Mouse (Mus musculus): ENCODE data around the gene Cyp11a1.

The Cyp11a1 gene

DNA sequence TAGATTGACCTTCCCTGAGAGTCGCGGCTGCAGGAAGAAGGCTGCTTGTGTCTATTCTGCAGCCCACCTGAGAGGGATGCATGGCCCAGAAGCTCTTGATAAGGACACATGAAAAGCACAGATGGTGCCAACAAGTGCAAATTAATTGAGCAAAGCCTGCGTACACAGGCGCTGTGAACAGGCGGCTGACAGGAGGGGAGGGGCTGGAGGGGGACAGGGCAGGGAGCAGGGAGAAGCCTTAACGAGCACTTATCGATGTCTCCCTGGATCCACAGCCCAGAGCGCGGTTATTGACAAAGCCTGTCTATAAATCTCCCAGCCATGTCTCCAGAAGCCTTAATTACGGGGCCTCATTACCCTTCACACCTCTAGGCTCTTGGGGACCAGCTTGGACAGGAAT lies 38.6 kb downstream of the Cyp11a1 start:
- no peak for DNase-seq (ENCODE audit: low spot score)

DNA sequence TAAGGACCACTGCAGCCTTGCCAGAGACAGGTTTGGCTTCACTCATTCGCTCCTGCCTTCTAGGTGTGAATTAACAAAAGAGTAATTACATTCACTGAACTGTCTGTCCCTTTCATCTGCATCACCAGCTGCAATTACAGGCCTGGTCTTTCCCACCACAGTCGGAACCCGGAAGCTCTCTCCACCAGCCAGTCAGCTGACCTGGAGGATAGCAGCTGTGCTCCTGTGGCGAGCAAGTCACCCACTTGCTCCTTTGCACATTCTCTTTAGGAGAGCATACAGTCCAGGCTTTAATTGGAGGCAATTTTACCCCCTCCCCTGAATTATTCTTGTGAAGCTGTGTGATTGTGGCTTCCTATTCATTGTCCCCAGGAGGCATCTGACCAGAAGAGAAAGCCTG lies 39.4 kb downstream of the Cyp11a1 start:
- DNase-seq (ENCODE audit: low spot score), result no peak

DNA sequence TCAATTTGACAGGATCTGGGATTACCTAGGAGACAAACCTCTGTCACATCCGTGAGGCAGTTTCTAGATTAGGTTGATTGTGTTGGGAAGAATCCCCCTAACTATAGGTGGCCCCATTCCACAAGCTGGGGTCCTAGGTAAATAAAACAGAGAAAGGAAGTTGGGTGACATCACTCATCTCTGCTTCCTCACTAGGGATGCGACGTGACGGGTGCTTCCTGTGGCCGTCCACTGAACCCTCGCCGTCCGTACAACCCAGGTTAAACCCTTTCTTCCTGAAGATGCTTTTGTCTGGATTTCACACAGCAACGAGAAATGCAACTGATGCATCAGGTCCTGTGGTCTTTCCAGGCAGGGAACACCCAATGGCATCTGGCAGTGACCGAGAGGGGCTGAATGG lies 40.9 kb downstream of the Cyp11a1 start:
- DNase-seq (ENCODE audit: low spot score), result no peak

DNA sequence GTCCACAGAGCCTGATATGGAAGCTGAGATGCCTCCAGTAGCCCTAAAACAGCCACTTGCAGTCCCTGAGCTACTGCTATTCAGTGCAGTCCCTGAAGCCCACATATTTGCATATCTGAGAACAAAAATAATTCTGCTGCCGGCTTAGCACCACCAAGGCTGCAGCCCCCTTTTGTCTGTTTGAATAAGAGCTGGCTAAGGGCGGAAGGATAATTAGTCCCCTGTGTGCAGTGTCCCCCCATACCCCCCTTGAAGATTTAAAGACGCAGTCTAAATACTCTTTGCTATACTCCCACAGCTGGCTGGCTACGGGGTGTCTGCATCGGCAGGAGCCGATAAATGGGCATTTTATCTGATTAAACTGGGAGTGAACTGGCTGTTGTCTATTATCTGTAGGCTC lies 42.4 kb downstream of the Cyp11a1 start:
- DNase-seq (ENCODE audit: low spot score), result no peak

DNA sequence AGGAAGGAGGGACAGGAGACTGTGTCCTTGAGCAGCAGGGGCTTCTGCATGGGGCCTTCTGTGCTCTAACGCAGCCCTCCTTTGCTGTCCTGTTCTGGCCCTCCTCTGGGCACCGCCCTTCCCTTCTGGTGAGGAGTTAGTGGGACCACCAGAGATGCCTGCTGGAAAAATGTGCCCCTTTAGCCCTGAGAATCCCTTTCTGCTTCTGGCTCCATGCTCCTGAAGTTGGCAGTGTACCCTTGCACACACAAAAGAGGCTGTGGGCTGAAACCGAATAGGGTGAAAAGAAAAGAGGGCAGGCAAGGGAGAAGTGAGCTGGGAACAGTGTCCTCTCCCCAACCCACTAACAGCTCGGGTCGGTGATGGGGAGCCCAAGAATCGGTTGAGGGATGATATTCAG lies 43.0 kb downstream of the Cyp11a1 start:
- no peak for DNase-seq (ENCODE audit: low spot score)

DNA sequence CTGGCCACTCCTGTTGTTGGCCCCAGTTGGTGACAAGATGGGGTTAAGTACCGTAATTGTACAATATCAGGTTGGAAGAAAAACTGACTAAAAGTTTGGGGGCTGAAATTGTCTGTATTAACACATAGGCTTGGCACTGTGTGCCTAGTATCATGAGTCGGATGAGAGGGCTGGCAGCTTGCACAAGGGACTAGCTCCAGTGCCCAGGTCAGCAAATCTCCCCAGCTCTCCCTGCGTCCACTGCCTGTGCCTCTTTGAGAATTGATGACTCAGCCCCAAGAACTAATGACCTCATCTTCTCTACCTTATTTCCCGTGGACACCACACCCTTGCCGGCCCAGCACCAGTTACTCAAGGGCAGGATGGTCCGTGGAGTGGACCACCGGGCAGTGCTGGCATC lies 43.6 kb downstream of the Cyp11a1 start:
- DNase-seq (ENCODE audit: low spot score), result no peak

DNA sequence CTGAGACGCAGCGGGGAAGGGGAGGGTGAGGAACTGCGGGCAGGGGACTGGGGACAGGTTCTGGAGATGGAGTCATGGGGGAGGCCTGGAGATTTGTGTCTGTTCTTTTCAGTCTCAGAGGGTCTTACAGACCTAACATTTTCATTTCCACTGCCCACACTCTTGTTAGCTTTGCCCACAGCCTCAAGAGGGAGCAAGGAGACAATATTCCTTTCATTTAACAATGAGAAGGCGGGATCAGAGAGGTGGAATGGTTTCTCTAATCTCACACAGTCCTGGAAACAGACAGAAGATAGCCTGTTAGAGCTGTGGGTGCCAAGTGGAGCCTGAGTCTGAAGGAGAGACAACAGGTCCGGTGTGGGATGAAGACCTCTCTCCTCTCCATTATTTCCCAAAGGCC lies 45.7 kb downstream of the Cyp11a1 start:
- no peak for DNase-seq (ENCODE audit: low spot score)

DNA sequence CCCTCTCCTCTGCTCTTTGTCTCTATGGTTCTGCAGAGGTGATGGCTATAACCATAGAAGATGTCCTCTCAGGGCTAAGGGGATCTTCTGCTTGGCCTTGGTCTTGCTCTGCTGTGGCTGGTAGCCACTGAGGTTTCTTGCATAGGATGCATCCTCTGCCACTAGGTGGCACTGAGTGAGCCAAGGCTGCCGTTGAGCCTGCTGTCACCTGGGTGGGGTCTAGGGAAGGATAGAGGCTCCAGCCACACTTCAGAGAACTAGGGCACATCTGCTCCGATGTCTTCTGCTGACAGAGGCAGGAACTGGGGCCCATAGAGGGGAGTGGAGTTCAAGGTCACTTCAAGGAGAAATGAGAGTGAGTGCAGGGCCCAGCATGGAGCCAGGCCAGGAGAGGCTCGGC lies 46.9 kb downstream of the Cyp11a1 start:
- peak; percentile 76 for DNase-seq (ENCODE audit: low spot score)

DNA sequence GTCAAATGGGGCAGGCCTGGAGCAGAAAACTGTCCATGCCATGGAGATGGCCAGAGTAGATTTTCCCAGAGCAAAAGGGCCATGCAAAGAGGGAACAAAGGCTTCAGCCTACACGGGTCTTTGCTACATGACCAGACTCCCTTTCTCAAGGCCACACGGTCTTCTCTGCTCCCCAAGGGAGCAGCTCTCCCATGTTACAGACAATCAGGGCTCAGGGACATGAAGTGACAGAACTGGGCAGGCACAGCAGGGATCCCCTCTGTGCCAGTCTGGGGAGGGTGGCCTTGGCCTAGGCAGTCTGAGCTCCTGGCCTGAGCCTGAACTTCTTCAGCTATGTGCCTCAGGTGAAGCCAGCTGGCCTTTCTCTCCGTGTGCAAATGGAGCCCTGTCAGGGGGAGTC lies 47.3 kb downstream of the Cyp11a1 start:
- DNase-seq (ENCODE audit: low spot score), result no peak

DNA sequence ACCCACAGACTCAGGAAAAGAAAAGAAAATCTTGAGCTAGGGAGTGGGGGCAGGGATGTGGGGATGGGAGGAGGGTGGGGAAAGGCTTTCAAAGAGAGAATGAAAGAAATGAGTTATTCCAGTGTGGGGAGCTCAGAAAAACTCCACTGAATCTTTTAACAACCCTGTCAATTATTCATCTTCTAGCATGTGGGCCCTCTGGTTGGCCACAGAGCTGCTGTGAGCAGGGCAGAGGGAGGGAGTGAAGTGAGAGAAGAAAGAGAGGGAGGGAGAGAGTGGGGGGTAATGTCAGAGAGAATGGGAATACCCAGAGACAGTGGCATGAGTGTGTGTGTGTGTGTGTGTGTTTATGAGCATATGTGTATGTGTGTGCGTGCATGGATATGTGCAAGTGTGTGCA lies 47.8 kb downstream of the Cyp11a1 start:
- no peak for DNase-seq (ENCODE audit: low spot score)

DNA sequence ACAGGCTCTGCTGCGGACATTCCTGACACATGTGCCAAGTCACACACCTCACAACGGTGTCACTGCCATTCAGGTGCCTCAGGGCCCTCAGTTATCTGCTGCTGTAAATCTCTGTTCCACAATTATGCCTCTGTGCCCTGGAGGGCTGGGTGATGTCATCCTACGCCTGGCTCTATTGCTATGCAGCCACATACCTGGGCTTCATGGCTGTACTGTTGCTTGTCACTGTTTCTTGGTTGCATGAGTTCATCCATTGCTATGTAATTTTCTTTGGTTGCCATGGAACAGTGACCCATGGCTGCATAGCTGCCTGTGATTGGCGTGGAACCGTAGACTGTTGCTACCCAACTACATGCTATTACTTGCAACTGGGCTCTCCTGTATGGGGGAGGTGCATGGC lies 49.5 kb downstream of the Cyp11a1 start:
- DNase-seq (ENCODE audit: low spot score), result no peak

DNA sequence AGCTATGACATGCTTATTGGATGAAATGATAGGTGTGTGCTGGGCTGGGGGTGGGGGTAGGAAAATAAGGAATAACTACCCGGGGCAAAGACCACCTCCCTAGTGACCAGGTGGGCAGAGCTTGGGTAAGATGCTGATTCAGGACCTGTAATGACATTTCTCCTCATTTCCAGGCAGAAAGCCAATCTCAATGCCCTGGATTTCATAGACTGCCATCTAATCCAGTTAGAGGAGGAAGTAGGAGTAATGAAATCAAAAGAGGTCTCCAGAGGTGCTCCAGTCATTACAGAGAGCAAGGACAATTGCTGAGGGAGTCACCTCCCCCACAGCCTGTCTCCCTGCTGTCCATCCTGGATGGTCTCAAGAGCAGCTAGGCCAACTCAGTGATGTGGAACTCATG lies 53.7 kb downstream of the Cyp11a1 start:
- DNase-seq (ENCODE audit: low spot score), result no peak

DNA sequence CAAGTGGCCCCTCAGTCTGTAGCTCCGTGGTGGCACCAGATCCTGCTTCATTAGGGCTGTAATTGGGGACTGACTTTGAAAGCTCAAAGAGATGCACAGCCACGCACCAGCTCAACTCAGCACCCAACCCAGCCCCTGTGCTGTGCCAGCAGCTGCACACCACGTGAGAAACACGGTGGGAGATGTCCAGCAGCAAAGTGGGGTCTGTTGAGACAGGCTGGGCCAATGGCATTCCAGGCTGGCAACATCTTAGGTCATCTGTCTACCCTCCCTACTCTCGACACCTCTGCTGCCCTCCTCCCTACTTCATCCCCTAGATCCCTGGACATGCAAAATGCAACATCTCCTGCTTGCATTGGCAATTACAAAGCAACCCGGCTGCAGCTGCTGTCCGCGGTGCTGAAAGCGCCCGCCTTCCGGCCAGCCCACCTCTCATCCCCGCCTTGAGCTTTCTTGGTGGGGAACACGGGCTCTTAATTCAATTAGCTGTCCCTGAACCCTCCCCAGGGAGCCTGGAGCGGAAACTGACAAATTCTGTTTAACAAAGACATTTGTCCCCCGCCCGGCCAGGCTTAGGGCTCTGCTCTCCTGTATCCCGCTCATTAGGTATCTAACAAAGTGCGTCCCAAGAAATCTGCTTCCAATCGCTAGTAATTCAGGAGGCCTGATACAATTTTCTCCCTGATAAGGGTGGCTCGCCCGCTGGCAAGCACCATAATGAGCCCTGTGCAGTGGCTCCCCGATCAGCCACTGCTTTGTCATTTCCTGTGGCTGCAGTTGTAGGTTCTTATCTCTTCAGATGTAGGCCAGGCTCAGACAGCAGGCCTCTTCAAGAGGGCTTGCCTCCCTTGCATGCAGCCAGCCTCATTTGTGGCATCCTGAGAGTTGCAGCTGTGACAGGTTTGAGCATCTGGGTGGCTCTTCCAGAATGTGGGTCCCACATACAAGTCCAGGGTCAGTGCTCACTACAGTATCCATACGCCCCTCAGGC lies 54.8 kb downstream of the Cyp11a1 start:
- peak; percentile 89 for DNase-seq (ENCODE audit: low spot score)

DNA sequence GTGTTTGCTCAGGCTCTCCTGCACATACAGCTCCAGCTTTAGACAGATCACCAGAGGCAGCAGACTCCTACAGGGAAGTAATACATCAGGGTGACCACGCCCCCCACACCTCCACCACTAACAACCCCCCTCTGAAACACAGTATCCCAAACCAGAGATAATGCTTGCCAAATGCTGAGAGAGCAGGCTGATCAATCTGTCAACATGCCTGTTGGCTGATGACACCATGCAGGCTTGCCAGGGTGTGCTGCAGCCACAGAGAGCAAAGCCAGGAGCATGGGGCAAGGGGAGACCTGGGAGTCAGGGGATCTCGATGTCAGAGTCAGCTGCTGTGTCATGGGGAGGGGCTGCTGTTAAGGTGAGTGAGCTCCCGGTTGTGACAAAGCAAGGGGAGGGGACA lies 57.3 kb downstream of the Cyp11a1 start, which contains the start of gene Stra6:
Gene Stra6 (plus strand): TSS at position 258 of the 400 bp plus-strand sequence.
- DNase-seq (ENCODE audit: low spot score), result no peak

DNA sequence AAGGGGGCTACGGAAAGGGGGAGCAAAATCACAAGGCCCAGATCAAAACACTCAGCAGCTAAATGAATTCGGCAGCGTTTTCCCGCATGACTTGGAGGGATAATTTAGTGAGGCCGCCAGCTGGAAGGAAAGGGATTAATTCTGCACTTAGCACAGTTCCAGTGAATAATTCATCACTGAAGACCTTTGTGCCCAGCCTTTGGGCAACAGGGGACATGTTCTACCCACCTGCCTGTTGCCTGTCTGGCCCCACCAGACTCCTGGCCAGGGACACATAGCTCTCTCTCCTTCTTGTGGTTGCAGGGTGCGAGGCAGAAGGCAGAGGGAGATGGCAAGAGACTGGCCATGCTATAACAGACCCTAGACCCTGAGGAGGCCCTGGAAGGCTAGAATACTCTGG lies 59.3 kb downstream of the Cyp11a1 start:
- DNase-seq (ENCODE audit: low spot score), result no peak

DNA sequence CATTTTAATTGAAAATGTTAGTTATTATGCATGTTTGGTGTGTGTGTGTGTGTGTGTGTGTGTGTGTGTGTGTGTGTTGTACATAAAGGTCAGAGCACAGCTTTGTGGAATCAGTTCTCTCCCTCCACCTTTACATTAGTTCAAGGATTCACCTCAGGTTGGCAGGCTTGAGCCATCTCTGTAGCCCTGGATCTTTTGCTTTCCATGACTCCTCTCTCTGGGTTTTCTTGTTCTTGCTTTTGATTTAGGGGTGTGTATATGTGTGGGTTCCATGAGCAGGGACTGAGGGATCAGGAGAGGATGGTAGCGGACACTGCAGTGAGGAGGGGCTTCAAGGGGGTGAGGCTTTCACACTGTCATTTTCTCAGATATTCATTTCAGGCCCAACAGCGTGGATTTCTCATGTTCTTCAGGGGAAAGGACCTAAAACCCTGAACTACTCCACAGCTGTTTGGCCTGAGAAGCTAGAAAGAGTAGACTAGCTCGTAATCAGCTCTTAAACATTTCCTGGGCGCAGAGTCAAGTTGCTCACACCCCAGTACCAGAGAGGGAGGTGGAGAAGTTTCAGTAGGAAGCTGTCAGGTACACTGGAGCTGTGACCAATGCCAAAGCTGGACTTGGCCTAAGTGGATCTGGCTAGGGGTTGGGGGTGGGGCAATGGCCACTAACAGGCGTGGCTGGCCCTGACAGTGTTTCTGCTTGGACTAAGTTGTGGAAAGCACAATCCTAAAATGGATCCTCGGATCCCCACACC lies 59.9 kb downstream of the Cyp11a1 start:
- DNase-seq (ENCODE audit: low spot score), result no peak

DNA sequence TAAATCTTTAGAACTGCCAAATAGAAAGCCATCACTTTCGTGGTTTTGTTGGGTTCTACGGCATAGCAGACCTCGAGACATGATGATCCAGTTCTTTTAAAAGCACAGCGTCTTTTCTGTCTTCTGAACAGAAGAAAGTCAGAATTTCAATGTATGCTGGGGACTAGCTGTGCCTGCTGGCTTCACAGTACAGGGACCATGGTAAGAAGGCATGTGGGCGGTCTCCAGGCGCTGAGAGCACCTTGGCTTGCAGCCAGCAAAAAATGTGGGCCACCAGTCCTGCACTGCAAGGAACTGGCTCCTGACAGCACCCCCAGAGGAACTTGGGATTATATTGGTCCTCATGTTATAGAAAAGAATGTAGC lies 60.5 kb downstream of the Cyp11a1 start:
- DNase-seq (ENCODE audit: low spot score), result no peak

DNA sequence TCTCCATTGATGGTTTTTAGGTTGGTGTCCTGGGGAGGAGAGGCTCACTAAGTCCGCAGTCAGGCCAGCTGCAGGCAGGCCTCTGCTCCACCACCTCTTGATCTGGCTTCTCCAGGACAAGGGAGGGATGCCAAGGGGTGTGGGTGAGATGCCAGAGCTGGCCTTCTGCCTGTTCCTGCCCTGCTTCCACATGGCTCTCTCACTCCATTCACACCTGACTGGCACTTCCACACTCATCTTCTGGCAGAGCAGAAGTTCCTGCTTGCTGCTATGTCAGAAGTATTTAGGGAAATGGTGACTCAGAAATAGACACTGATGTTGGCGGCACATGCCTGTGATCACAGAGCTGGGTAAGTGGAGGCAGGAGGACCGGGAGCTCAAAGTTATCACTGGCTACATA lies 61.3 kb downstream of the Cyp11a1 start:
- DNase-seq (ENCODE audit: low spot score), result no peak

DNA sequence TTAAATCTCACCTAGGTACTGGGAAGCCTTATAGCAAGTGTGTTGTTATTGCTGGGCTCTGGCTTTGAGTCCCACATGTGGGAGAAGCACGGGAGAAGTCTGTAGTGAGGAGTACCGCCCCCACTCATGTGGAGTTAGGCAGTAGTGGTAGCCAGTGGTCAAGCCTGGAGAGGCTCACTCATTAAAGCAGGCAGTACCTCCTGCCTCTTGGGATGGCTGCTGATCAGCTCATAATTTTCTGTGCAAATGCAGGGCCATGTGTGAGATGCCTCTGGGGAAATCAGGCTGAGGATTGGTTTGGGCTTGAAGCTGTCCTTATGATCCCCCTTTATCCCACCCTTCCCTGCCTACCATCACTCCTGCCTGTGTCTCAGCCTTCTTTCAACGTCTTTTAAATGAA lies 68.3 kb downstream of the Cyp11a1 start:
- no peak for DNase-seq (ENCODE audit: low spot score)
